Mouse (Mus musculus): ENCODE data around the gene Xlr4a.

DNA sequence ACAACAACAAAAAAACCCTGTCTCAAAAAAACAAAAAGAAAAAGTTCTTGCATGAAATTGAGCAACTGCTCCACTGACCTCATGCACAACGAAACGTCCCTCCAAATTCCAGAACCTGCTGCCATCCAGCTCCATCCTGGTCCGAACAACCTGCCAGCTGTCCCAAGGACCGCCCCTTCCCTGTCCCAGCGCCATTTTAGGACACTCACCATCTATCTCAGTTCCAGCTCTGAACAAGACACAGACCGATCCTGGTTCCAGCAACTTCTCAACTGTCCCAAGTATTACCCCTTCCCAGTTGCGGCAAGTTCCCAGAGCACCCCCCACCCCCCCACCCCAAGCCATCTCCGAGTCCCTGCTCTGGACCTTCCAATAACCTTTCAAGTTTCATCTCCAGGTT lies 43.4 kb downstream of the Xlr4a start:
- TF ChIP-seq CTCF (IDR thresholded peaks at IDR 0.05; ENCODE audit: low read depth, low read length) (no peak), GATA1 (IDR thresholded peaks at IDR 0.05; ENCODE audit: borderline replicate concordance, low read length) (no peak), TAL1 (conservative IDR thresholded peaks at IDR 0.05; ENCODE audit: low read depth, low read length) (no peak), POLR2AphosphoS5 (IDR thresholded peaks at IDR 0.05; ENCODE audit: insufficient replicate concordance, low read depth, low read length) (no peak), GATA2 (IDR thresholded peaks at IDR 0.05; ENCODE audit: borderline replicate concordance, low read depth, low read length) (no peak)

Measured in G1E (cell line).